Mouse (Mus musculus): ENCODE results near the gene Phb2. TPM values are rescaled to one million over a fixed set of nuclear protein-coding genes. Genes with fewer than 3 reads are reported as not detected.
A peak's percentile ranks its signal among the peaks of the same experiment; 100 is the strongest.
"Not testable (repeated sequence)": the region's sequence is repeated elsewhere in the genome, so short reads cannot be mapped to it uniquely, and the experiment has no call there.

The Phb2 gene
- polyA plus RNA-seq, 1 experiment from 2014 or later: 270 TPM

GRCm38 (mm10) chr6:124678769-124679168 lies 33.4 kb upstream of the Phb2 start:
- no peaks in the 10 kb centered on the region for H3K36me3 ChIP-seq
- 93% methylated on average over 7 of the region's 7 CpGs for WGBS
- H3K4me3 ChIP-seq: no peak overlapping the region
- no peaks in the 10 kb centered on the region for H3K9me3 ChIP-seq
- H3K4me1 ChIP-seq (replicated peaks): no peaks in the 10 kb centered on the region
- no peak overlapping the region for H3K27ac ChIP-seq (replicated peaks)
- no peak overlapping the region for H3K9ac ChIP-seq
- ATAC-seq (ENCODE audit: low FRiP score, low read depth): no peak
- H3K4me2 ChIP-seq: no peak overlapping the region
- no peaks in the 10 kb centered on the region for H3K27me3 ChIP-seq

- H3K27ac ChIP-seq (replicated peaks): no peak overlapping the region
- H3K27me3 ChIP-seq: no peaks in the 10 kb centered on the region
- H3K36me3 ChIP-seq: no peaks in the 10 kb centered on the region
- no peak for ATAC-seq (ENCODE audit: low FRiP score, low read depth)
- no peaks in the 10 kb centered on the region for H3K9me3 ChIP-seq
- no peak overlapping the region for H3K9ac ChIP-seq
- 95% methylated on average over 3 of the region's 3 CpGs for WGBS
- H3K4me1 ChIP-seq (replicated peaks): no peaks in the 10 kb centered on the region
- H3K4me2 ChIP-seq: no peak overlapping the region
- no peak overlapping the region for H3K4me3 ChIP-seq
Measured at GRCm38 (mm10) chr6:124679486-124679885, 32.6 kb upstream of the Phb2 start.

- not testable (repeated sequence) for H3K27me3 ChIP-seq; H3K9me3 ChIP-seq; H3K9ac ChIP-seq; H3K4me2 ChIP-seq; H3K4me1 ChIP-seq (replicated peaks); ATAC-seq (ENCODE audit: low FRiP score, low read depth); H3K27ac ChIP-seq (replicated peaks); H3K36me3 ChIP-seq; H3K4me3 ChIP-seq
- WGBS: 61% methylated on average over 6 of the region's 6 CpGs
Measured at GRCm38 (mm10) chr6:124682291-124682690, 29.8 kb upstream of the Phb2 start.

- no peak for ATAC-seq (ENCODE audit: low FRiP score, low read depth)
- no peak overlapping the region for H3K4me3 ChIP-seq
- 90% methylated on average over 14 of the region's 14 CpGs for WGBS
- no peaks in the 10 kb centered on the region for H3K9me3 ChIP-seq
- H3K27me3 ChIP-seq: no peaks in the 10 kb centered on the region
- no peaks in the 10 kb centered on the region for H3K36me3 ChIP-seq
- no peak overlapping the region for H3K27ac ChIP-seq (replicated peaks)
- H3K4me1 ChIP-seq (replicated peaks): no peaks in the 10 kb centered on the region
- H3K4me2 ChIP-seq: no peak overlapping the region
- H3K9ac ChIP-seq: no peak overlapping the region
Measured at GRCm38 (mm10) chr6:124683591-124684417, 28.3 kb upstream of the Phb2 start.

- no peak for ATAC-seq (ENCODE audit: low FRiP score, low read depth)
- Histone ChIP-seq H3K4me2 (no peak overlapping the region), H3K4me1 (replicated peaks) (no peaks in the 10 kb centered on the region), H3K36me3 (no peaks in the 10 kb centered on the region), H3K4me3 (no peak overlapping the region), H3K27ac (replicated peaks) (no peak overlapping the region), H3K27me3 (no peaks in the 10 kb centered on the region), H3K9me3 (no peaks in the 10 kb centered on the region), H3K9ac (no peak overlapping the region)
- 83% methylated on average over 12 of the region's 12 CpGs for WGBS
Measured at GRCm38 (mm10) chr6:124685606-124686386, 26.3 kb upstream of the Phb2 start.

- not testable (repeated sequence) for H3K27me3 ChIP-seq; H3K4me1 ChIP-seq (replicated peaks); ATAC-seq (ENCODE audit: low FRiP score, low read depth); H3K36me3 ChIP-seq; H3K4me3 ChIP-seq; H3K9me3 ChIP-seq; H3K4me2 ChIP-seq; H3K9ac ChIP-seq; H3K27ac ChIP-seq (replicated peaks)
- WGBS: 84% methylated on average over 1 of the region's 1 CpGs
Measured at GRCm38 (mm10) chr6:124686644-124687043, 25.5 kb upstream of the Phb2 start.

- no peak overlapping the region for H3K4me3 ChIP-seq
- WGBS: 92% methylated on average over 8 of the region's 8 CpGs
Measured at GRCm38 (mm10) chr6:124688151-124688758, 23.9 kb upstream of the Phb2 start.

GRCm38 (mm10) chr6:124689011-124689410 lies 23.1 kb upstream of the Phb2 start:
- H3K9ac ChIP-seq: no peak overlapping the region
- H3K27ac ChIP-seq (replicated peaks): no peak overlapping the region
- H3K36me3 ChIP-seq: no peaks in the 10 kb centered on the region
- peaks cover 6% of the 10 kb centered on the region; the same call in 1 of the 2 replicates for H3K4me1 ChIP-seq (replicated peaks)
- no peak overlapping the region for H3K4me2 ChIP-seq
- H3K4me3 ChIP-seq: no peak overlapping the region
- ATAC-seq (ENCODE audit: low FRiP score, low read depth): no peak
- no peaks in the 10 kb centered on the region for H3K9me3 ChIP-seq
- WGBS: 88% methylated on average over 3 of the region's 3 CpGs
- no peaks in the 10 kb centered on the region for H3K27me3 ChIP-seq

More at GRCm38 (mm10) chr6:124688151-124688758, 23.9 kb upstream of the Phb2 start:
- H3K4me2 ChIP-seq: no peak overlapping the region
- H3K36me3 ChIP-seq: no peaks in the 10 kb centered on the region
- H3K27me3 ChIP-seq: no peaks in the 10 kb centered on the region
- no peak overlapping the region for H3K9ac ChIP-seq
- no peak overlapping the region for H3K27ac ChIP-seq (replicated peaks)
- ATAC-seq (ENCODE audit: low FRiP score, low read depth): no peak
- no peaks in the 10 kb centered on the region for H3K4me1 ChIP-seq (replicated peaks)
- no peaks in the 10 kb centered on the region for H3K9me3 ChIP-seq

GRCm38 (mm10) chr6:124690517-124690916 lies 21.6 kb upstream of the Phb2 start:
- Histone ChIP-seq H3K27me3 (no peaks in the 10 kb centered on the region), H3K36me3 (no peaks in the 10 kb centered on the region), H3K9me3 (no peaks in the 10 kb centered on the region), H3K4me3 (no peak overlapping the region), H3K9ac (no peak overlapping the region), H3K27ac (replicated peaks) (no peak overlapping the region), H3K4me2 (no peak overlapping the region), H3K4me1 (replicated peaks) (peaks cover 15% of the 10 kb centered on the region)
- no peak for ATAC-seq (ENCODE audit: low FRiP score, low read depth)
- WGBS: 97% methylated on average over 3 of the region's 3 CpGs

GRCm38 (mm10) chr6:124693243-124693981 lies 18.7 kb upstream of the Phb2 start:
- Histone ChIP-seq H3K9ac (no peak overlapping the region), H3K27ac (replicated peaks) (no peak overlapping the region), H3K4me3 (no peak overlapping the region), H3K9me3 (no peaks in the 10 kb centered on the region), H3K27me3 (no peaks in the 10 kb centered on the region), H3K36me3 (no peaks in the 10 kb centered on the region), H3K4me2 (no peak overlapping the region), H3K4me1 (replicated peaks) (peaks cover 15% of the 10 kb centered on the region)
- 80% methylated on average over 15 of the region's 15 CpGs for WGBS
- ATAC-seq (ENCODE audit: low FRiP score, low read depth): no peak

- H3K4me3 ChIP-seq: no peak overlapping the region
- WGBS: 67% methylated on average over 15 of the region's 15 CpGs
- no peak overlapping the region for H3K9ac ChIP-seq
- ATAC-seq (ENCODE audit: low FRiP score, low read depth): peak; percentile 85; the same call in 1 of the 2 replicates
- H3K27me3 ChIP-seq: no peaks in the 10 kb centered on the region
- H3K4me2 ChIP-seq: peak overlapping the region; percentile 7; the same call in 1 of the 2 replicates
- no peaks in the 10 kb centered on the region for H3K9me3 ChIP-seq
- H3K36me3 ChIP-seq: no peaks in the 10 kb centered on the region
- peaks cover 15% of the 10 kb centered on the region for H3K4me1 ChIP-seq (replicated peaks)
- H3K27ac ChIP-seq (replicated peaks): peak overlapping the region; percentile 56
Measured at GRCm38 (mm10) chr6:124694166-124694955, 17.8 kb upstream of the Phb2 start.

Data from hindbrain, embryonic 15.5 days (tissue).